Mouse (Mus musculus) heart, adult 8-10 months (tissue): ENCODE results near the gene Pigo. TPM values are rescaled to one million over a fixed set of nuclear protein-coding genes. Genes with fewer than 3 reads are reported as not detected.

ENCODE experiments used
- DNase-seq: peaks from one replicate; pipeline ENCODE4 v3.0.0; 2022; ENCODE audit warnings: low spot score
- total RNA-seq, 4 experiments: library from RNA; stranded (reverse); gene quantifications; 2 replicates each; pipeline ENCODE4 v1.2.4; 2022

The Pigo gene
- total RNA-seq, result 10 to 100 TPM; 19.6 to 27.4 (median 23.6) TPM

GRCm38 (mm10) chr4:43025084-43025960 is at the start of gene Pigo:
Pigo (minus strand) TSS chr4:43025819.
- DNase-seq, result peak; percentile 90

GRCm38 (mm10) chr4:43074923-43075322 is 49.3 kb upstream of the Pigo start:
- no peak for DNase-seq

GRCm38 (mm10) chr4:43065471-43065870 is 39.9 kb upstream of the Pigo start:
- no peak for DNase-seq

GRCm38 (mm10) chr4:43060286-43060685 is 34.7 kb upstream of the Pigo start:
- DNase-seq, result no peak

GRCm38 (mm10) chr4:43059697-43060096 is 34.1 kb upstream of the Pigo start:
- no peak for DNase-seq

- peak; percentile 89 for DNase-seq
Observed at GRCm38 (mm10) chr4:43058753-43059654, 33.4 kb upstream of the Pigo start, which contains the start of gene Unc13b. Unc13b (plus strand) TSS chr4:43058953.

- DNase-seq, result no peak
Observed at GRCm38 (mm10) chr4:43058392-43058752, 32.8 kb upstream of the Pigo start.

- DNase-seq, result no peak
Observed at GRCm38 (mm10) chr4:43057654-43058053, 32.0 kb upstream of the Pigo start.

GRCm38 (mm10) chr4:43052627-43053026 is 27.0 kb upstream of the Pigo start:
- DNase-seq, result peak; percentile 78

- DNase-seq, result peak; percentile 89
Observed at GRCm38 (mm10) chr4:43047231-43047630, 21.6 kb upstream of the Pigo start.

- DNase-seq, result no peak
Observed at GRCm38 (mm10) chr4:43046607-43047006, 21.0 kb upstream of the Pigo start.

- DNase-seq, result peak; percentile 100
Observed at GRCm38 (mm10) chr4:43045659-43046302, 20.2 kb upstream of the Pigo start, which contains the start of gene Fam214b. Fam214b (minus strand) TSS chr4:43046220.

GRCm38 (mm10) chr4:43045285-43045658 is 19.7 kb upstream of the Pigo start:
- DNase-seq, result no peak

GRCm38 (mm10) chr4:43044673-43045072 is 19.1 kb upstream of the Pigo start:
- peak; percentile 64 for DNase-seq

- peak; percentile 62 for DNase-seq
Observed at GRCm38 (mm10) chr4:43043644-43044357, 18.2 kb upstream of the Pigo start.

- DNase-seq, result no peak
Observed at GRCm38 (mm10) chr4:43040881-43041547, 15.4 kb upstream of the Pigo start.

- peak; percentile 95 for DNase-seq
Observed at GRCm38 (mm10) chr4:43040114-43040572, 14.5 kb upstream of the Pigo start.

- DNase-seq, result no peak
Observed at GRCm38 (mm10) chr4:43039609-43040008, 14.0 kb upstream of the Pigo start.

- DNase-seq, result no peak
Observed at GRCm38 (mm10) chr4:43038567-43039495, 13.2 kb upstream of the Pigo start.
